Mouse (Mus musculus) G1E (cell line): ENCODE data around the gene Slc9a3r1. TPM values are rescaled to one million over a fixed set of nuclear protein-coding genes. Genes with fewer than 3 reads are reported as not detected.

Experiments
- ATAC-seq: 2 replicates; pipeline ENCODE4 v1.8.0; 2016; ENCODE audit warnings: mild to moderate bottlenecking; ENCODE audit not compliant: insufficient number of reproducible peaks, poor library complexity, low FRiP score, severe bottlenecking; ENCODE audit errors: extremely low read depth
- DNase-seq: peaks from one replicate; pipeline ENCODE4 v3.0.0; 2012; ENCODE audit warnings: low spot score
- H3K27me3 ChIP-seq: 2 replicates; pipeline ENCODE4 v1.6.1; 2012; ENCODE audit warnings: mild to moderate bottlenecking, low read length, inconsistent platforms; ENCODE audit not compliant: insufficient read depth
- H3K36me3 ChIP-seq: replicated peaks from 2 replicates; pipeline ENCODE3; 2012; ENCODE audit warnings: mild to moderate bottlenecking, inconsistent platforms
- H3K4me1 ChIP-seq: 2 replicates; pipeline ENCODE4 v1.6.1; 2012; ENCODE audit warnings: low read depth, low read length, inconsistent platforms, mixed read lengths; ENCODE audit not compliant: insufficient read depth
- H3K4me3 ChIP-seq: 2 replicates; pipeline ENCODE4 v1.5.1; 2012; ENCODE audit warnings: low read depth, mild to moderate bottlenecking, inconsistent platforms, low read length, moderate library complexity, mixed read lengths
- H3K9me3 ChIP-seq: replicated peaks from 2 replicates; pipeline ENCODE4 v1.6.1; 2012; ENCODE audit warnings: inconsistent platforms
- CTCF ChIP-seq: IDR thresholded peaks from 2 replicates; pipeline ENCODE4 v1.5.1; 2012; ENCODE audit warnings: low read depth, low read length, inconsistent platforms, mixed read lengths
- GATA1 ChIP-seq: IDR thresholded peaks from 2 replicates; pipeline ENCODE4 v1.6.1; 2012; ENCODE audit warnings: borderline replicate concordance, low read length, inconsistent platforms, mixed read lengths
- GATA2 ChIP-seq: IDR thresholded peaks from 2 replicates; pipeline ENCODE4 v1.6.1; 2012; ENCODE audit warnings: low read depth, low read length, inconsistent platforms, borderline replicate concordance
- POLR2AphosphoS5 ChIP-seq: IDR thresholded peaks from 2 replicates; pipeline ENCODE4 v1.6.1; 2012; ENCODE audit warnings: low read depth, low read length, inconsistent platforms; ENCODE audit not compliant: insufficient replicate concordance
- TAL1 ChIP-seq: conservative IDR thresholded peaks from 2 replicates; pipeline ENCODE4 v1.6.1; 2012; ENCODE audit warnings: low read depth, low read length, inconsistent platforms, mixed read lengths
- polyA plus RNA-seq: library from polyadenylated mRNA; stranded (reverse); fragments of >175 nt; gene quantifications from 2 replicates; pipeline ENCODE4 v1.2.3, GENCODE M21; 2012
- total RNA-seq, 2 experiments: library from RNA; stranded (forward) in 1 of 2; stranded (reverse) in 1 of 2; fragments of 200-1000 nt in 1 of 2; fragments of >200 nt in 1 of 2; fragmentation: Nextera tagmentation in 1 of 2; gene quantifications; 2 replicates each; pipeline ENCODE4 v1.2.3; 2014 to 2017

Gene Slc9a3r1
- total and polyA plus RNA-seq, 3 experiments: 57.3 to 357 (median 94.5) TPM

- no peak for DNase-seq
- no peak for TF ChIP-seq GATA2
- no peak for TF ChIP-seq POLR2AphosphoS5
- TF ChIP-seq GATA1: no peak
- peak overlapping the region; percentile 45; the same call in 1 of the 2 replicates for H3K4me3 ChIP-seq
- no peak for ATAC-seq
- peaks cover 71% of the 10 kb centered on the region for H3K4me1 ChIP-seq
- no peaks in the 10 kb centered on the region for H3K9me3 ChIP-seq
- H3K36me3 ChIP-seq: peaks cover 21% of the 10 kb centered on the region
- H3K27me3 ChIP-seq: peaks cover 12% of the 10 kb centered on the region
Measured at GRCm38 (mm10) chr11:115161578-115162204, 1.4 kb upstream of the Slc9a3r1 start.

- peaks cover 26% of the 10 kb centered on the region for H3K36me3 ChIP-seq
- TF ChIP-seq CTCF (no peak), TAL1 (no peak), GATA2 (no peak), POLR2AphosphoS5 (no peak), GATA1 (no peak)
- peaks cover 8% of the 10 kb centered on the region for H3K27me3 ChIP-seq
- ATAC-seq (no peak), DNase-seq (no peak)
- no peaks in the 10 kb centered on the region for H3K9me3 ChIP-seq
- H3K4me3 ChIP-seq: peak overlapping the region; percentile 85
- H3K4me1 ChIP-seq: peaks cover 76% of the 10 kb centered on the region
Measured at GRCm38 (mm10) chr11:115162205-115162601, 938 bp upstream of the Slc9a3r1 start.

- ATAC-seq (no peak), DNase-seq (no peak)
- Histone ChIP-seq H3K4me3 (peak overlapping the region; percentile 85), H3K36me3 (peaks cover 41% of the 10 kb centered on the region), H3K4me1 (peaks cover 75% of the 10 kb centered on the region), H3K27me3 (no peaks in the 10 kb centered on the region; the same call in 1 of the 2 replicates), H3K9me3 (no peaks in the 10 kb centered on the region)
- TF ChIP-seq TAL1: no peak
- no peak for TF ChIP-seq POLR2AphosphoS5
- no peak for TF ChIP-seq CTCF
- no peak for TF ChIP-seq GATA1
- no peak for TF ChIP-seq GATA2
Measured at GRCm38 (mm10) chr11:115163568-115164150, 518 bp downstream of the Slc9a3r1 start.

- Histone ChIP-seq H3K4me1 (peaks cover 77% of the 10 kb centered on the region), H3K4me3 (peak overlapping the region; percentile 85), H3K27me3 (no peaks in the 10 kb centered on the region; the same call in 1 of the 2 replicates), H3K9me3 (no peaks in the 10 kb centered on the region), H3K36me3 (peaks cover 48% of the 10 kb centered on the region)
- TF ChIP-seq CTCF: no peak
- TF ChIP-seq GATA2: no peak
- TF ChIP-seq TAL1: no peak
- no peak for TF ChIP-seq POLR2AphosphoS5
- TF ChIP-seq GATA1: no peak
- ATAC-seq (no peak), DNase-seq (peak; percentile 68)
Measured at GRCm38 (mm10) chr11:115164341-115164975, 1.3 kb downstream of the Slc9a3r1 start.

DNA sequence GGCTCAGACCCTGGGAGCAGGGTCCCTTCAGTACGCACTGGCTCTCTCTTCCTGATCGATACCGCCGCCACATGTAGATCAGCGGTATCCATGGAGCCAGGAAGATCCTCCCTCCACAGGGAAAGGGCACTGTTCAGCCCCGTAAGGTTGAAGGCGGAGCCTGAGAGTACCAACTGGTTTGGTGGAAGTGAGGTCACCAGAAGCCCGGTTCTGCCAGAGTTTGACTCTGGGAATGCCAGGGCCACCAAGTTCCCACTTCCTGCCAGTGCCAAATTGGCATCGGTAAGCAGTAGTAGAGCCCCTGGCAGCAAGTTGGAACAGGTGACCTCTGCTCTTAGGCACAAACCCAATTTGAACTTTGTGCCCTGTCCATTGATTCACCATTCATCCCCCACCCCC is 1.8 kb downstream of the Slc9a3r1 start:
- no peaks in the 10 kb centered on the region for H3K27me3 ChIP-seq
- ATAC-seq: no peak
- peaks cover 52% of the 10 kb centered on the region for H3K36me3 ChIP-seq
- H3K4me3 ChIP-seq: peak overlapping the region; percentile 85
- DNase-seq: no peak
- no peaks in the 10 kb centered on the region for H3K9me3 ChIP-seq
- H3K4me1 ChIP-seq: peaks cover 74% of the 10 kb centered on the region
- TF ChIP-seq GATA2 (no peak), GATA1 (no peak), TAL1 (no peak), POLR2AphosphoS5 (no peak), CTCF (no peak)

DNA sequence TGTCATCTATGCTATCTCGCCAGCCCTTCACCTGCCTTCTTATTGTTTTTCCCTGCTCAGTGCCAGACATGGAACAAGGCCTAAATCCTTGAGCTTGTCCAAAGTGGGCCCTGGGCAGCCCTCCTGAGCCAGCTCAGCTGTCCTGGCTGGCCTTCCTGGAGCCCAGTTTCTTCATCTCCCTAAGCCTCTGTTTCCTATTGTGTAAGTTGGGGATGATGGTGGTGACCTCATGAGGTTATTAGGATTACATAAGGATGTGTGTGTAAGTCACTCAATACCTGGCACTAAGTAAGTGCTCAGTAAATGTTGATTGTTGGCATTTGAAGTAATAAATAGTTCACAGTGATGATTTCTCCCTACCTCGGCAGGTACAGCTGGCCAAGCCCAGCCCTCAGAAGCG is 3.6 kb downstream of the Slc9a3r1 start:
- DNase-seq (no peak), ATAC-seq (no peak)
- H3K4me1 ChIP-seq: peaks cover 74% of the 10 kb centered on the region
- peaks cover 70% of the 10 kb centered on the region for H3K36me3 ChIP-seq
- TF ChIP-seq CTCF: no peak
- no peak for TF ChIP-seq POLR2AphosphoS5
- no peak for TF ChIP-seq GATA2
- TF ChIP-seq TAL1: no peak
- no peak for TF ChIP-seq GATA1
- H3K27me3 ChIP-seq: no peaks in the 10 kb centered on the region
- no peaks in the 10 kb centered on the region for H3K9me3 ChIP-seq
- H3K4me3 ChIP-seq: no peak overlapping the region; the same call in 1 of the 2 replicates
